Mouse (Mus musculus) heart, embryonic 11.5 days (tissue): ENCODE data around the gene Gm5447. TPM values are rescaled to one million over a fixed set of nuclear protein-coding genes. Genes with fewer than 3 reads are reported as not detected.

ENCODE experiments used
- ATAC-seq: fragments of 200-750 bp; cut with Nextera tagmentation; replicated peaks from 2 replicates; pipeline ENCODE4 v1.8.0; 2017; ENCODE audit warnings: moderate library complexity; ENCODE audit not compliant: insufficient number of reproducible peaks, low FRiP score, low TSS enrichment
- H3K27ac ChIP-seq: fragments of 300-500 bp; sonication (generic); 2 replicates; pipeline ENCODE4 v1.5.1; 2014; ENCODE audit warnings: mild to moderate bottlenecking, low read depth, low read length
- H3K27me3 ChIP-seq: fragments of 300-500 bp; sonication (generic); 2 replicates; pipeline ENCODE4 v1.6.1; 2014; ENCODE audit warnings: mild to moderate bottlenecking, low read length, mixed read lengths; ENCODE audit not compliant: control insufficient read depth, insufficient read depth
- H3K36me3 ChIP-seq: fragments of 300-500 bp; sonication (generic); 2 replicates; pipeline ENCODE4 v1.6.1; 2014; ENCODE audit warnings: mild to moderate bottlenecking, low read length, moderate library complexity, mixed read lengths; ENCODE audit not compliant: control insufficient read depth, insufficient read depth
- H3K4me1 ChIP-seq: fragments of 300-500 bp; sonication (generic); 2 replicates; pipeline ENCODE4 v1.6.1; 2014; ENCODE audit warnings: low read length; ENCODE audit not compliant: control insufficient read depth, insufficient read depth
- H3K4me2 ChIP-seq: fragments of 300-500 bp; sonication (generic); 2 replicates; pipeline ENCODE4 v1.6.1; 2014; ENCODE audit warnings: mild to moderate bottlenecking, moderate library complexity
- H3K4me3 ChIP-seq: fragments of 300-500 bp; sonication (generic); 2 replicates; pipeline ENCODE4 v1.5.1; 2014; ENCODE audit warnings: low read depth, low read length
- H3K9ac ChIP-seq: fragments of 300-500 bp; sonication (generic); 2 replicates; pipeline ENCODE4 v1.6.1; 2014; ENCODE audit warnings: mild to moderate bottlenecking, low read depth, low read length, moderate library complexity
- H3K9me3 ChIP-seq: fragments of 300-500 bp; sonication (generic); replicated peaks from 2 replicates; pipeline ENCODE4 v1.6.1; 2016; ENCODE audit warnings: low read length; ENCODE audit not compliant: control insufficient read depth
- WGBS: fragments of 180-500 bp; shearing (Covaris S2); extraction: QIAGEN DNeasy Blood & Tissue Kit; methylation state at CpG from one replicate; pipeline ENCODE4 v1.1.7; 2014; ENCODE audit not compliant: insufficient replicate concordance; 5-methylcytosine and 5-hydroxymethylcytosine counted together
- polyA plus RNA-seq: library from polyadenylated mRNA; unstranded; fragments of >200 nt; fragmentation: Nextera tagmentation; extraction: Ambion mirVana; gene quantifications from 2 replicates; pipeline ENCODE4 v1.2.1, GENCODE M21; 2014

The Gm5447 gene
- polyA plus RNA-seq, 1 experiment from 2014 or later, result not detected

GRCm38 (mm10) chr13:30989710-30990109 is 15.7 kb downstream of the Gm5447 start:
- H3K27ac ChIP-seq, result no peak overlapping the region
- ATAC-seq, result no peak
- 0 out of 2 replicates have a peak, but pooled peaks cover 3% of the 10 kb centered on the region for H3K4me1 ChIP-seq
- H3K4me3 ChIP-seq, result no peak overlapping the region
- H3K36me3 ChIP-seq, result no peaks in the 10 kb centered on the region
- H3K27me3 ChIP-seq, result peaks cover 5% of the 10 kb centered on the region
- 75% methylated on average over 10 of the region's 10 CpGs for WGBS
- no peak overlapping the region for H3K4me2 ChIP-seq
- H3K9ac ChIP-seq, result no peak overlapping the region
- no peaks in the 10 kb centered on the region for H3K9me3 ChIP-seq

- WGBS, result 59% methylated on average over 9 of the region's 9 CpGs
- ATAC-seq, result no peak
- H3K4me3 ChIP-seq, result no peak overlapping the region
- H3K27me3 ChIP-seq, result peaks cover 5% of the 10 kb centered on the region
- no peaks in the 10 kb centered on the region for H3K36me3 ChIP-seq
- no peak overlapping the region for H3K4me2 ChIP-seq
- no peaks in the 10 kb centered on the region for H3K9me3 ChIP-seq
- no peak overlapping the region for H3K27ac ChIP-seq
- H3K4me1 ChIP-seq, result 0 out of 2 replicates have a peak, but pooled peaks cover 3% of the 10 kb centered on the region
- no peak overlapping the region for H3K9ac ChIP-seq
These were observed 16.2 kb downstream of the Gm5447 start for GRCm38 (mm10) chr13:30990233-30990632.

DNA sequence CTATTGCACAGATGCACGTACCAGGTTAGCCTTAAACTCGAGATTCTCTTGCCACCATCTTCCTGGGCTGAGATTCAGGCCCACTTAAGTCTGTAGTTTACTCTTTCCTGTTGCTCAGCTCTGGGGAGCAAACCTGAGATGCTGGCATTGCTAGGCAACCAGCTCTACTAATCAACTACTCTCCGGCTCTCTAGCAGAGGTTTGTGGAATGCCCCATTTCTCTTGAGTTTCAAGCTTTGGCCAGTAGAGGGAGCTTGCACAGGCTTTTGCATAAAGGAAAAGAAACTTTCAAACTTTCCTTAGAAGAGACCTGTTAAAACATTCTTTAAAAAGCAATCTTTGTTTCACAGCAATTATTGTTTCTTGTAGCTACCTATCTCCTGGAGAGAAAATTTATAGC is 19.8 kb downstream of the Gm5447 start:
- no peak overlapping the region for H3K4me2 ChIP-seq
- no peaks in the 10 kb centered on the region for H3K36me3 ChIP-seq
- peaks cover 2% of the 10 kb centered on the region; the same call in 1 of the 2 replicates for H3K27me3 ChIP-seq
- no peak for ATAC-seq
- WGBS, result 28% methylated on average over 3 of the region's 3 CpGs
- no peak overlapping the region for H3K27ac ChIP-seq
- no peak overlapping the region for H3K4me3 ChIP-seq
- no peaks in the 10 kb centered on the region for H3K9me3 ChIP-seq
- no peaks in the 10 kb centered on the region for H3K4me1 ChIP-seq
- no peak overlapping the region for H3K9ac ChIP-seq

DNA sequence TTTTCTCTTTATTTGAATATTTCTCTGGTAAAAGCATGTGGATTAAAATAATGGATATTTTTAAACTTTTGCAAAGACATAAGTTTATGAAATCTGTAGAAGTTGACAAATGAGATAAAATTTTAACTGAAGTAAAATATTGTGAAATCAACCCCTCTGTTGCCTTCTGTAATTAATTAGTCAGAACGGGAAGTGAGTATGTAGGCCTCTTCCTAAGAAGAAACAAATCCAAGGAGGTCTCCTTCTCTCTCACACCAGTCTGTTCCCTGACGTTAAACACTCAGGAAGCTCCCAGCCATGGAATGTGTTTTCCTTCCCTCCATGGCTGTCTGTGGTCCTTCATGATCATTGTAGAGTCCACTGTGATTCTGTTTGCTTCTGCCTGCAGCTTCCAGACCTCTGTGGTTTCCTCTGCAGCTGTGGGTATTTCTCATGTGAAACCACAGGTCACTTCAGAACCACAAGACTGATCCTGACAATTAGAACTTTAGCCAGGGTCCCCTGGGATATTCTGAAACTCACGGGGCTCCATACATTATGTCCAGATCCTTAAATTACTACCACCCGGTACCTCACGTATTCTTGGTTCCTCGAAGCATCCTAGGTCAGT is 20.4 kb downstream of the Gm5447 start:
- H3K27me3 ChIP-seq, result peaks cover 2% of the 10 kb centered on the region; the same call in 1 of the 2 replicates
- no peaks in the 10 kb centered on the region for H3K4me1 ChIP-seq
- H3K36me3 ChIP-seq, result no peaks in the 10 kb centered on the region
- WGBS, result 70% methylated on average over 6 of the region's 6 CpGs
- H3K9me3 ChIP-seq, result no peaks in the 10 kb centered on the region
- H3K9ac ChIP-seq, result no peak overlapping the region
- no peak for ATAC-seq
- H3K27ac ChIP-seq, result no peak overlapping the region
- no peak overlapping the region for H3K4me2 ChIP-seq
- H3K4me3 ChIP-seq, result no peak overlapping the region

GRCm38 (mm10) chr13:30997526-30998253 is 23.7 kb downstream of the Gm5447 start:
- Histone ChIP-seq H3K27ac (no peak overlapping the region), H3K4me3 (no peak overlapping the region), H3K4me2 (no peak overlapping the region), H3K9ac (no peak overlapping the region), H3K4me1 (no peaks in the 10 kb centered on the region), H3K27me3 (no peaks in the 10 kb centered on the region), H3K36me3 (no peaks in the 10 kb centered on the region), H3K9me3 (no peaks in the 10 kb centered on the region)
- 82% methylated on average over 8 of the region's 8 CpGs for WGBS
- ATAC-seq, result no peak

DNA sequence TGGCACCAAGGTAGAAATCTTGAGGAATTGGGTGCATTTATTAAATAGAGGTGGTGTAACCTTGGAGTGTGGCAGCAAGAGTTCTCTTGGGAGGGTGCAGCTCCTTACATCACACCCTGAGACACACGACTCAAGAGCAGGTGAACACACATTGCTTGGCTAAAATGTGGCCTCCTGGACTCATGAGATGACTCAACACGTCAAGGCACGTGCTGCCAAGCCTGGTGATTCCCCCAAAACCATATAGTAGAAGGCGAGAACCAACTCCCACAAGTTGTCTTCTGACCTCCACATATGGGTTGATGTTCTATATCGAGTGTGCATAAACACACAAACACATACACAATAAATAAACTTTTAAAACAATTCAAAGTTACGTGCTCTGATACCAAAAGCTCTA is 25.8 kb downstream of the Gm5447 start:
- 78% methylated on average over 6 of the region's 6 CpGs for WGBS
- Histone ChIP-seq H3K9me3 (no peaks in the 10 kb centered on the region), H3K4me1 (no peaks in the 10 kb centered on the region), H3K27me3 (no peaks in the 10 kb centered on the region), H3K27ac (no peak overlapping the region), H3K4me2 (no peak overlapping the region), H3K9ac (no peak overlapping the region), H3K36me3 (no peaks in the 10 kb centered on the region), H3K4me3 (no peak overlapping the region)
- no peak for ATAC-seq

- ATAC-seq, result no peak
- Histone ChIP-seq H3K4me2 (no peak overlapping the region), H3K9me3 (no peaks in the 10 kb centered on the region), H3K9ac (no peak overlapping the region), H3K4me1 (no peaks in the 10 kb centered on the region), H3K4me3 (no peak overlapping the region), H3K36me3 (no peaks in the 10 kb centered on the region), H3K27ac (no peak overlapping the region), H3K27me3 (no peaks in the 10 kb centered on the region)
- 41% methylated on average over 12 of the region's 12 CpGs for WGBS
These were observed 30.5 kb downstream of the Gm5447 start for GRCm38 (mm10) chr13:31004458-31004857.

DNA sequence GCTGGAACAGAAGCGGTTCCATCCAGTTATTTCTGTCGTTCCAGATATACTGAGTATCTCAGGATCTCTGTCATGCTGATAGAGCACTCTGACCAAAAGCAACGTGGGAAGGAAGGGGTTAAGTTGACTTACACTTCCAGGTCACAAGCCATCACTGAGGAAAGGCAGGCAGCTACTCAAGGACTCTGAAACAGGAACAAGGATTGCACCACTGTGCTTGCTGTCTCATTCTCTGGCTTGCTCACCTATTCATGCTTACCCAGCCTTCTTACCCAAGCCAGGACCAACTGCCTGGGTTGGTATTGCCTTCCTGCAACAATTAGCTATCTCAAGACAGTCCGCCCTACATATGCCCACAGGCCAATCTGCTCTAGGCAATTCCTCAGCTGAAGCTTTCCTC is 31.0 kb downstream of the Gm5447 start:
- Histone ChIP-seq H3K4me3 (no peak overlapping the region), H3K27ac (no peak overlapping the region), H3K27me3 (no peaks in the 10 kb centered on the region), H3K9ac (no peak overlapping the region), H3K36me3 (no peaks in the 10 kb centered on the region), H3K9me3 (no peaks in the 10 kb centered on the region), H3K4me1 (no peaks in the 10 kb centered on the region), H3K4me2 (no peak overlapping the region)
- no peak for ATAC-seq
- 62% methylated on average over 4 of the region's 4 CpGs for WGBS

DNA sequence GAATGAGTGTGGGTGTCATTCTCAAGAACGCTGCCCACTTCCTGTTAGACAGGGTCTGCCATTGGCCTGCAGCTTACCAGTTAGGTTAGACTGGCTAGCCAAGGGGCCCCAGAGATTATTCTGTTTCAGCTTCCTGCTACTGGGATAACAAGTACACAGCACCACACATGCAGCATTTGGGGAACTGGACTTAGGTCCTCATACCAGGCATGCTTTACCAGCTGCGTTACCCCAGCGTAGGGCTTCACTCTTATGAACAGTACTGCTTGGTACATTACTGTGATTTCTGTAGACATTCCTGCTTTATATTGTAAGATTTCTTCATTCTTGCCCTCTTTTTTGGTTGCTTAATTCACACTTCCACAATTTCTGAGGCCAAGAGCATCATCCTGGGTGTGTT is 43.5 kb downstream of the Gm5447 start:
- no peak overlapping the region for H3K27ac ChIP-seq
- no peak for ATAC-seq
- H3K9ac ChIP-seq, result no peak overlapping the region
- H3K4me1 ChIP-seq, result no peaks in the 10 kb centered on the region
- H3K4me2 ChIP-seq, result no peak overlapping the region
- H3K27me3 ChIP-seq, result no peaks in the 10 kb centered on the region
- H3K36me3 ChIP-seq, result no peaks in the 10 kb centered on the region
- no peaks in the 10 kb centered on the region for H3K9me3 ChIP-seq
- WGBS, result 86% methylated on average over 3 of the region's 3 CpGs
- no peak overlapping the region for H3K4me3 ChIP-seq
